Mouse (Mus musculus) neural tube, embryonic 10.5 days (tissue): Measurements from ENCODE around the gene P3h4.
A peak's percentile ranks its signal among the peaks of the same experiment; 100 is the strongest.
"Not testable (repeated sequence)": the region's sequence is repeated elsewhere in the genome, so short reads cannot be mapped to it uniquely, and the experiment has no call there.

Source experiments
- DNase-seq: peaks from one replicate; pipeline ENCODE4 v3.0.0-alpha.2; 2017; ENCODE audit warnings: low spot score; ENCODE audit errors: extremely low spot score

The P3h4 gene

DNA sequence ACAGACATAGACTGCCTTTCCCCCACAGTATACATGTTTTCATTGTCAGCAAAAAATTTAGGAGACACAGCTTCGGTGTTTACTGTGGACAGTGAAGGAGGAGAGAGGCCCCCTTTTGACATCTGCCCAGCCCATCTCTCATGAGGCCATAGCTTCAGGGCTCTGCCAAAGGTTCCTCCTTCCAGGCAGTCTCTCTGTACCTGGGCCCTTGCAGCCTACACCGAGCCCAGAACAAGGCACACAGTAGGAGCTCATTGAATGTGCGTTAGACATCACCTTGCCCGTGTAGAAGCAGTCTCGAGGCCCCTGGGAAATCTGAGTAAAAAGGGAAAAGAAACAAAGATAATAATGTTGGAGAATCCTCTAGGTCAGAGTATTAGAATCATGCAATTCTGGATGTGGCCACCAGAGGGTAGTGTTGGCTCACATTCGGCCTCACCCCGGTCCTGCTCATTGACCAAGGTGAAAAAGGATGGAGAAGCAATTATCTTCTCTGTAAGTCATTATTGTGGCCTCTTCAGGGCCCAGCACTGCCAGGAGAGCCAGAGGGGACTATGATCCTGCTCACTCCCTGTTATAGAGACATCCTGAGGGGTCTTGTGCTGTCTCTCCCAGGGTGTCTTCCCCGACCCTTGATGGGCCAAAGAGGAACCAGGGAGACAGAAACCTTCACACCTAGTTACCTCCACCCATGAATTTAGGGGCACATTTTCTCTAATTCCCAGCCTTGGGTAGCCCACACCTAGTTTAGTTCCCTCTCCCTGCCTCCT is 52.2 kb downstream of the P3h4 start:
- peak; percentile 78 for DNase-seq

DNA sequence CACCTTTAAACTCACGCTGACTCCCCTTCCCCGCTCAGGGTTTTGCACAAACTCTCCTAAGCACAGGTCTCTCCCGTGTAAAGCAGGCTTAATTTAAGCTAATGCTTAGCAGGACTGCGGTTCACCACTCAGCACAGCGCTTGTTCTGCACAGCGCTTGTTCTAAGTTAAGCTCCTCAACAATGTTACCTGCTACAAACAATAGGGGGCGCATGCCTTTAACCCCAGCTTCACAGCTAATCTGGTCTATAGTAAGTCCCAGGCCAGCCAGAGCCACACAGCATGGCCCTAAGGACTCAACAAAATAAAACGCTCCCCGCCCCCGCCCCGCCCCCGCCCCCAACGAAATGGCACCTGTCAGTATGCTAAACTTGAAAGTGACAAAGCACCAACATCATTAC is 53.6 kb downstream of the P3h4 start:
- DNase-seq: not testable (repeated sequence)

DNA sequence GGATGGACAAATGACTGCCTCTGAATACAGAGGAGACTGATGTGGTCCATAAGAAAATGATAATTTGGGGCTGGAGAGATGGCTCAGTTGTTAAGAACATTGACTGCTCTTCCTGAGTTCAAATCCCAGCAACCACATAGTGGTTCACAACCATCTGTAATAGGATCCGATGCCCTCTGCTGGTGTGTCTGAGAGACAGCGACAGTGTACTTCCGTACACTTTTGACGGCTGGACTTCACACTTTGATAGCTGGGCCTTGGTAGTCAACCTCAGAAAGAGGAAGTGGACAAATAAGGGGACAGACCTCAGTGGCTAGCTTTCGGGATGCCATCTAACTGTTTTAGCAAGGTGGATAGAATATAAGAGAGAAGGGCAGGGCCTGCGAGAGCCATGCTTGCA is 54.5 kb downstream of the P3h4 start:
- no peak for DNase-seq
